In genomic region chr5:98918716-98919115, GRCm38 (mm10) we compare ENCODE assay signal across 22 mouse cellular contexts.
DNase-seq lines count a peak whose midpoint lies in the region; ATAC-seq lines count a peak whose summit lies in the region.
"Had no signal": no experiment of that assay in that cellular context is flagged by ENCODE, and none has a peak within 500 bp of the region (broad histone marks: within the 10 kb centered on the region; RNA-seq: fewer than 3 reads in every experiment).

No protein-coding gene starts in this region.

- peak; percentile 47 for DNase-seq in midbrain, embryonic 11.5 days (ENCODE audit: low spot score, missing footprints)
- peak; percentile 40 for DNase-seq in large intestine, adult 2 months (ENCODE audit: low read depth, low spot score)
- DNase-seq in retina, embryonic 14.5 days (ENCODE audit: low spot score), result no peak
- no peak for DNase-seq in cerebellum, adult 9-11 months
- DNase-seq: adrenal gland, postnatal 10 days; adrenal gland, postnatal 36 days; cerebellum, adult 18-20 months; cerebellum, adult 9-10 months; cerebellum, postnatal 25 days; forebrain, postnatal 0 days; gastrocnemius, adult 2 months; gastrocnemius, postnatal 14 days; heart, adult 11 months had no signal

- no peak overlapping the region for H3K27ac ChIP-seq in midbrain, embryonic 11.5 days (ENCODE audit: low read depth, low read length)
- H3K27ac ChIP-seq in midbrain, embryonic 15.5 days, result no peak overlapping the region
- H3K27ac ChIP-seq in intestine, embryonic 15.5 days, result no peak overlapping the region
- no peak overlapping the region for H3K27ac ChIP-seq in kidney, embryonic 15.5 days
- H3K27ac ChIP-seq: embryonic facial prominence, embryonic 12.5 days; embryonic facial prominence, embryonic 15.5 days; gastrocnemius, adult 2 months; hindbrain, embryonic 12.5 days; hindbrain, embryonic 15.5 days had no signal

- no peaks in the 10 kb centered on the region for H3K27me3 ChIP-seq in midbrain, embryonic 11.5 days (ENCODE audit: control insufficient read depth, insufficient read depth, low read length)
- no peaks in the 10 kb centered on the region for H3K27me3 ChIP-seq in midbrain, embryonic 15.5 days (replicated peaks)
- H3K27me3 ChIP-seq in intestine, embryonic 15.5 days (replicated peaks), result no peaks in the 10 kb centered on the region
- H3K27me3 ChIP-seq in kidney, embryonic 15.5 days, result no peaks in the 10 kb centered on the region
- H3K27me3 ChIP-seq: embryonic facial prominence, embryonic 12.5 days; embryonic facial prominence, embryonic 15.5 days; hindbrain, embryonic 12.5 days; hindbrain, embryonic 15.5 days had no signal

- WGBS in midbrain, embryonic 11.5 days, result 93% methylated on average over 5 of the region's 5 CpGs
- WGBS in midbrain, embryonic 15.5 days, result 94% methylated on average over 5 of the region's 5 CpGs
- 88% methylated on average over 5 of the region's 5 CpGs for WGBS in intestine, embryonic 15.5 days
- 74% methylated on average over 5 of the region's 5 CpGs for WGBS in large intestine, adult 2 months
- WGBS in kidney, embryonic 15.5 days, result 94% methylated on average over 5 of the region's 5 CpGs

- no peak overlapping the region for H3K4me3 ChIP-seq in midbrain, embryonic 11.5 days (ENCODE audit: low read depth, low read length)
- no peak overlapping the region for H3K4me3 ChIP-seq in midbrain, embryonic 15.5 days
- H3K4me3 ChIP-seq in intestine, embryonic 15.5 days (replicated peaks), result no peak overlapping the region
- no peak overlapping the region for H3K4me3 ChIP-seq in kidney, embryonic 15.5 days (replicated peaks)
- H3K4me3 ChIP-seq: embryonic facial prominence, embryonic 12.5 days; embryonic facial prominence, embryonic 15.5 days; gastrocnemius, adult 2 months; hindbrain, embryonic 12.5 days; hindbrain, embryonic 15.5 days had no signal

- no peak for ATAC-seq in midbrain, embryonic 11.5 days (ENCODE audit: low FRiP score)
- no peak for ATAC-seq in midbrain, embryonic 15.5 days (replicated peaks)
- peak; percentile 58; the same call in 1 of the 2 replicates for ATAC-seq in intestine, embryonic 15.5 days
- no peak for ATAC-seq in kidney, embryonic 15.5 days (replicated peaks; ENCODE audit: low FRiP score)
- ATAC-seq: forebrain, embryonic 14.5 days; forebrain, postnatal 0 days had no signal

- no peak overlapping the region for H3K4me2 ChIP-seq in midbrain, embryonic 11.5 days
- no peak overlapping the region for H3K4me2 ChIP-seq in midbrain, embryonic 15.5 days
- no peak overlapping the region for H3K4me2 ChIP-seq in intestine, embryonic 15.5 days (replicated peaks)
- H3K4me2 ChIP-seq in kidney, embryonic 15.5 days, result no peak overlapping the region
- H3K4me2 ChIP-seq: embryonic facial prominence, embryonic 12.5 days; embryonic facial prominence, embryonic 15.5 days; heart, embryonic 11.5 days; hindbrain, embryonic 12.5 days; hindbrain, embryonic 15.5 days had no signal

- H3K9ac ChIP-seq in midbrain, embryonic 11.5 days (ENCODE audit: low read length), result no peak overlapping the region
- H3K9ac ChIP-seq in midbrain, embryonic 15.5 days, result no peak overlapping the region
- no peak overlapping the region for H3K9ac ChIP-seq in intestine, embryonic 15.5 days
- no peak overlapping the region for H3K9ac ChIP-seq in kidney, embryonic 15.5 days
- H3K9ac ChIP-seq: embryonic facial prominence, embryonic 12.5 days; embryonic facial prominence, embryonic 15.5 days; forebrain, postnatal 0 days; hindbrain, embryonic 12.5 days; hindbrain, embryonic 15.5 days had no signal

- H3K36me3 ChIP-seq in midbrain, embryonic 11.5 days (ENCODE audit: control insufficient read depth, insufficient read depth, low read length), result no peaks in the 10 kb centered on the region
- H3K36me3 ChIP-seq in midbrain, embryonic 15.5 days (replicated peaks), result no peaks in the 10 kb centered on the region
- H3K36me3 ChIP-seq in intestine, embryonic 15.5 days, result no peaks in the 10 kb centered on the region
- no peaks in the 10 kb centered on the region for H3K36me3 ChIP-seq in kidney, embryonic 15.5 days
- H3K36me3 ChIP-seq: embryonic facial prominence, embryonic 12.5 days; embryonic facial prominence, embryonic 15.5 days; hindbrain, embryonic 12.5 days; hindbrain, embryonic 15.5 days had no signal

- H3K4me1 ChIP-seq in midbrain, embryonic 11.5 days (ENCODE audit: control insufficient read depth, insufficient read depth, low read length), result no peaks in the 10 kb centered on the region
- no peaks in the 10 kb centered on the region for H3K4me1 ChIP-seq in midbrain, embryonic 15.5 days
- H3K4me1 ChIP-seq in intestine, embryonic 15.5 days (replicated peaks), result no peaks in the 10 kb centered on the region
- no peaks in the 10 kb centered on the region for H3K4me1 ChIP-seq in kidney, embryonic 15.5 days
- H3K4me1 ChIP-seq: embryonic facial prominence, embryonic 12.5 days; embryonic facial prominence, embryonic 15.5 days; hindbrain, embryonic 15.5 days had no signal

- H3K9me3 ChIP-seq in midbrain, embryonic 11.5 days (ENCODE audit: control insufficient read depth, low read length), result no peaks in the 10 kb centered on the region
- no peaks in the 10 kb centered on the region for H3K9me3 ChIP-seq in midbrain, embryonic 15.5 days
- no peaks in the 10 kb centered on the region for H3K9me3 ChIP-seq in intestine, embryonic 15.5 days
- H3K9me3 ChIP-seq in kidney, embryonic 15.5 days (replicated peaks), result no peaks in the 10 kb centered on the region
- H3K9me3 ChIP-seq: embryonic facial prominence, embryonic 12.5 days; embryonic facial prominence, embryonic 15.5 days; hindbrain, embryonic 12.5 days; hindbrain, embryonic 15.5 days had no signal

Comparison
In these comparisons a context has a peak if more than half of its experiments do, and no peak if none do; other contexts are left out.
1. DNase-seq: peak in midbrain, embryonic 11.5 days (single experiment) and large intestine, adult 2 months (single experiment); none in retina, embryonic 14.5 days (single experiment) and cerebellum, adult 9-11 months (single experiment).